Mouse (Mus musculus): ENCODE results near the gene S100a7a. TPM values are rescaled to one million over a fixed set of nuclear protein-coding genes. Genes with fewer than 3 reads are reported as not detected.

The S100a7a gene
- polyA plus RNA-seq, 1 experiment: 0.37 TPM

- H3K27me3 ChIP-seq (ENCODE audit: control insufficient read depth, insufficient read depth, insufficient read length): no peaks in the 10 kb centered on the region
- no peak overlapping the region for H3K4me2 ChIP-seq (ENCODE audit: low read depth)
- no peaks in the 10 kb centered on the region for H3K79me2 ChIP-seq (ENCODE audit: control insufficient read depth, insufficient read depth)
- no peak for TF ChIP-seq REST (IDR thresholded peaks at IDR 0.05; ENCODE audit: insufficient read depth, insufficient read length)
- no peak for TF ChIP-seq TCF12 (IDR thresholded peaks at IDR 0.05; ENCODE audit: insufficient read depth, poor library complexity, severe bottlenecking)
- no peak overlapping the region for H3ac ChIP-seq (ENCODE audit: control insufficient read depth, insufficient read length)
- H3K4me3 ChIP-seq: no peak overlapping the region
- H3K36me3 ChIP-seq (ENCODE audit: control insufficient read depth, insufficient read depth): peaks cover 3% of the 10 kb centered on the region
Measured at GRCm38 (mm10) chr3:90623435-90624071, 30.3 kb upstream of the S100a7a start.

GRCm38 (mm10) chr3:90625496-90625895 is 28.3 kb upstream of the S100a7a start:
- no peak overlapping the region for H3K4me2 ChIP-seq (ENCODE audit: low read depth)
- no peak overlapping the region for H3K4me3 ChIP-seq
- no peak for TF ChIP-seq MYOD1 (IDR thresholded peaks at IDR 0.05; ENCODE audit: control insufficient read depth in 1 of 3, insufficient read length in 2 of 3, low read depth in 2 of 3)
- TF ChIP-seq USF1 (IDR thresholded peaks at IDR 0.05; ENCODE audit: low read depth): no peak
- no peak for TF ChIP-seq POLR2A (IDR thresholded peaks at IDR 0.05; ENCODE audit: insufficient read length, low read depth)
- no peak for TF ChIP-seq CEBPB (IDR thresholded peaks at IDR 0.05; ENCODE audit: insufficient read depth, poor library complexity, severe bottlenecking)
- no peak for TF ChIP-seq POLR2AphosphoS2 (IDR thresholded peaks at IDR 0.05; ENCODE audit: insufficient read length, low read depth)
- TF ChIP-seq REST (IDR thresholded peaks at IDR 0.05; ENCODE audit: insufficient read depth, insufficient read length): no peak
- no peak for TF ChIP-seq MAX (IDR thresholded peaks at IDR 0.05; ENCODE audit: low read depth)
- no peak for TF ChIP-seq TCF3 (IDR thresholded peaks at IDR 0.05; ENCODE audit: insufficient read length, low read depth)
- TF ChIP-seq TCF12 (IDR thresholded peaks at IDR 0.05; ENCODE audit: insufficient read depth, poor library complexity, severe bottlenecking): no peak
- TF ChIP-seq MYOG (IDR thresholded peaks at IDR 0.05; ENCODE audit: control insufficient read depth in 1 of 3, insufficient read depth in 1 of 3, insufficient read length in 2 of 3, low read depth in 2 of 3): no peak
- TF ChIP-seq E2F4 (IDR thresholded peaks at IDR 0.05; ENCODE audit: insufficient read depth): no peak
- no peak for TF ChIP-seq SRF (IDR thresholded peaks at IDR 0.05; ENCODE audit: control insufficient read depth, insufficient read length, low read depth)
- no peaks in the 10 kb centered on the region for H3K79me2 ChIP-seq (ENCODE audit: control insufficient read depth, insufficient read depth)
- no peak overlapping the region for H3ac ChIP-seq (ENCODE audit: control insufficient read depth, insufficient read length)
- no peaks in the 10 kb centered on the region for H3K27me3 ChIP-seq (ENCODE audit: control insufficient read depth, insufficient read depth, insufficient read length)
- no peaks in the 10 kb centered on the region for H3K36me3 ChIP-seq (ENCODE audit: control insufficient read depth, insufficient read depth)

- H3K36me3 ChIP-seq (ENCODE audit: control insufficient read depth, insufficient read depth): no peaks in the 10 kb centered on the region
- H3ac ChIP-seq (ENCODE audit: control insufficient read depth, insufficient read length): no peak overlapping the region
- no peaks in the 10 kb centered on the region for H3K79me2 ChIP-seq (ENCODE audit: control insufficient read depth, insufficient read depth)
- no peaks in the 10 kb centered on the region for H3K27me3 ChIP-seq (ENCODE audit: control insufficient read depth, insufficient read depth, insufficient read length)
- H3K4me3 ChIP-seq: no peak overlapping the region
- H3K4me2 ChIP-seq (ENCODE audit: low read depth): no peak overlapping the region
- TF ChIP-seq MAX (IDR thresholded peaks at IDR 0.05; ENCODE audit: low read depth): no peak
- TF ChIP-seq MYOG (IDR thresholded peaks at IDR 0.05; ENCODE audit: control insufficient read depth in 1 of 3, insufficient read depth in 1 of 3, insufficient read length in 2 of 3, low read depth in 2 of 3): no peak
- no peak for TF ChIP-seq POLR2AphosphoS2 (IDR thresholded peaks at IDR 0.05; ENCODE audit: insufficient read length, low read depth)
Measured at GRCm38 (mm10) chr3:90626266-90627021, 27.4 kb upstream of the S100a7a start.

- Histone ChIP-seq H3K4me3 (no peak overlapping the region), H3ac (ENCODE audit: control insufficient read depth, insufficient read length) (no peak overlapping the region), H3K79me2 (ENCODE audit: control insufficient read depth, insufficient read depth) (no peaks in the 10 kb centered on the region), H3K27me3 (ENCODE audit: control insufficient read depth, insufficient read depth, insufficient read length) (no peaks in the 10 kb centered on the region), H3K36me3 (ENCODE audit: control insufficient read depth, insufficient read depth) (no peaks in the 10 kb centered on the region), H3K4me2 (ENCODE audit: low read depth) (no peak overlapping the region)
- TF ChIP-seq CEBPB (IDR thresholded peaks at IDR 0.05; ENCODE audit: insufficient read depth, poor library complexity, severe bottlenecking) (no peak), MYOD1 (IDR thresholded peaks at IDR 0.05; ENCODE audit: control insufficient read depth in 1 of 3, insufficient read length in 2 of 3, low read depth in 2 of 3) (no peak), MYOG (IDR thresholded peaks at IDR 0.05; ENCODE audit: control insufficient read depth in 1 of 3, insufficient read depth in 1 of 3, insufficient read length in 2 of 3, low read depth in 2 of 3) (no peak), REST (IDR thresholded peaks at IDR 0.05; ENCODE audit: insufficient read depth, insufficient read length) (no peak), E2F4 (IDR thresholded peaks at IDR 0.05; ENCODE audit: insufficient read depth) (no peak), TCF3 (IDR thresholded peaks at IDR 0.05; ENCODE audit: insufficient read length, low read depth) (no peak), MAX (IDR thresholded peaks at IDR 0.05; ENCODE audit: low read depth) (no peak), TCF12 (IDR thresholded peaks at IDR 0.05; ENCODE audit: insufficient read depth, poor library complexity, severe bottlenecking) (no peak), SRF (IDR thresholded peaks at IDR 0.05; ENCODE audit: control insufficient read depth, insufficient read length, low read depth) (no peak), POLR2A (IDR thresholded peaks at IDR 0.05; ENCODE audit: insufficient read length, low read depth) (no peak), POLR2AphosphoS2 (IDR thresholded peaks at IDR 0.05; ENCODE audit: insufficient read length, low read depth) (no peak), USF1 (IDR thresholded peaks at IDR 0.05; ENCODE audit: low read depth) (no peak)
Measured at GRCm38 (mm10) chr3:90627366-90627765, 26.5 kb upstream of the S100a7a start.

- Histone ChIP-seq H3K36me3 (ENCODE audit: control insufficient read depth, insufficient read depth) (no peaks in the 10 kb centered on the region), H3K27me3 (ENCODE audit: control insufficient read depth, insufficient read depth, insufficient read length) (no peaks in the 10 kb centered on the region), H3K4me3 (no peak overlapping the region), H3K4me2 (ENCODE audit: low read depth) (no peak overlapping the region), H3ac (ENCODE audit: control insufficient read depth, insufficient read length) (no peak overlapping the region), H3K79me2 (ENCODE audit: control insufficient read depth, insufficient read depth) (no peaks in the 10 kb centered on the region)
- TF ChIP-seq SRF (IDR thresholded peaks at IDR 0.05; ENCODE audit: control insufficient read depth, insufficient read length, low read depth) (no peak), TCF12 (IDR thresholded peaks at IDR 0.05; ENCODE audit: insufficient read depth, poor library complexity, severe bottlenecking) (no peak), E2F4 (IDR thresholded peaks at IDR 0.05; ENCODE audit: insufficient read depth) (no peak), POLR2A (IDR thresholded peaks at IDR 0.05; ENCODE audit: insufficient read length, low read depth) (no peak), TCF3 (IDR thresholded peaks at IDR 0.05; ENCODE audit: insufficient read length, low read depth) (no peak), POLR2AphosphoS2 (IDR thresholded peaks at IDR 0.05; ENCODE audit: insufficient read length, low read depth) (no peak)
Measured at GRCm38 (mm10) chr3:90627807-90628206, 26.0 kb upstream of the S100a7a start.
